Mouse (Mus musculus): ENCODE data around the gene Olfr844.

The Olfr844 gene

GRCm38 (mm10) chr9:19316047-19316446 lies at the start of gene Olfr844:
TSS of gene Olfr844 (plus strand) at chr9:19316347.
- DNase-seq (ENCODE audit: low read depth, low spot score) = no peak

- DNase-seq (ENCODE audit: low read depth, low spot score) = no peak
These were observed 20.0 kb downstream of the Olfr844 start, which contains the start of gene Olfr845 for GRCm38 (mm10) chr9:19336157-19336556. TSS of gene Olfr845 (plus strand) at chr9:19336457.

GRCm38 (mm10) chr9:19363905-19364304 lies 47.8 kb downstream of the Olfr844 start, which contains the start of gene Olfr846:
TSS of gene Olfr846 (minus strand) at chr9:19364005.
- no peak for DNase-seq (ENCODE audit: low read depth, low spot score)
